Mouse (Mus musculus) adrenal gland, postnatal 4 days (tissue): ENCODE measurements around the gene Alx1. TPM values are rescaled to one million over a fixed set of nuclear protein-coding genes. Genes with fewer than 3 reads are reported as not detected.

ENCODE experiments used
- DNase-seq, 2 experiments: peaks; one replicate each; pipeline ENCODE4 v3.0.0; 2021 to 2022; ENCODE audit warnings: low spot score in 2 of 2, mixed read lengths in 2 of 2
- long read RNA-seq, 2 experiments: library from polyadenylated mRNA; stranded (forward); transcript quantifications; one replicate each; pipeline ENCODE4 v2.0.0; 2021
- total RNA-seq, 2 experiments: library from RNA; stranded (reverse); gene quantifications; 2 replicates each; pipeline ENCODE4 v1.2.3; 2021

Alx1 gene
- 1 to 10 TPM in 1 of 2 experiments, under 1 TPM in 1; 0.31 to 4.7 TPM for total RNA-seq
- long read RNA-seq, experiment 1: 0 reads
- long read RNA-seq, experiment 2, partial matches to known transcripts: 5 of 7 reads
- long read RNA-seq, experiment 2, other reads (novel, unspliced or antisense): 0 of 7 reads

DNA sequence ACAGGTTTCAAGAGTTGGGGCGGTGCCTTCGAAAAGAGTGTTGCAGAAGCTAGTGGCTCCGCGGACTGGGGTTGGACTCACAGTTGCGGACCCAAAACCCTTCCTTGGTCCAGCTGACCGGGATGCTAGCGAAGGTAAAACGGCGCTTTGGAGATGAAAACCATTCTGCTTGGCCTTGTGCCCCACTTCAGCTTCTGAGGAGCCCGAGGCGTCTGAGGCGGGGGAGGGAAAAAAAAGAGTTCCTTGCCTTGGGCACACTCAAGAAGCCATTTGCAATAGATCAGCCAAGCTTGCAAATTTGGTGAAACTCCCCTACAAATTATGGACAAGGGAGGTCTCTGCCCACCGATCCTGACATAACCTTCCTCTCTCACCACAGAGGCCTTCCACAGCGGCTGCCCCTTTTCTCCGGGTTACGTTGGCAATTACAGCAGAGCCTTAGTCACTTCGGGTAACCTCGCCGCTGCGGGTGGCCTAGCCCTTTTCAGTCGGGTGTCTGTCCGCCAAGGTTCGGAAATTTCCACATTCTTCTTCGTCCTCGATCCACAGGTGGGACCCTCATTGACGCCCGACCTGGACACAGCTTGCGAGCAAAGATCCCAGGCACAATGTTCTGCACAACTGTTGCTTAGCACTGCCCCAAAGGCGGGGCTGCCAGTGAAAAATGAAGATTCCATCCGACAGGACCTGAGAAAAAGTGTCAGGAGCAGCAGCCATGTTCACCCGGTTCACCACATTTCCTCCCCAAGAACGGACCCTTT lies at the start of gene Alx1:
Alx1 (minus strand) TSS at position 486 of the 761 bp plus-strand sequence.
- DNase-seq: no peak

DNA sequence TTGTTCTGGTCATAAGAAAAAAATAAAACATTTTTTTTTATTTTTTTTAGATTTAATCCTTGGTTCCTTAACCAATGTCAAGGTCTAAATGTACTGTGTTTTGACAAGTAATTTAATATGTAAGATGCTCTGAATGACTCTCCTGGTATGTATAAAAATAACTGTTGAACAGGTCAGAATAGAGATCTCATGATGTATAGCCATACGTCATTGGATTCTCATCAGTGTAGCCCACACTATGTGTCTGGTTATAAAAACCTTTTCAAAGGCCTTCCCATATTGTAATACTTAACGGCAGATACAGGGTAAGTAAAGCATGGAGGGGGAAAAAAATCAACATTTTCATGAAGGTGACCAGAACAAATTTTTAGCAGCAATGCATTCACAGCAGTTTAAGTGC lies 19.6 kb upstream of the Alx1 start:
- no peak for DNase-seq

GRCm38 (mm10) chr10:103046623-103047022 lies 16.6 kb upstream of the Alx1 start:
- DNase-seq: no peak

DNA sequence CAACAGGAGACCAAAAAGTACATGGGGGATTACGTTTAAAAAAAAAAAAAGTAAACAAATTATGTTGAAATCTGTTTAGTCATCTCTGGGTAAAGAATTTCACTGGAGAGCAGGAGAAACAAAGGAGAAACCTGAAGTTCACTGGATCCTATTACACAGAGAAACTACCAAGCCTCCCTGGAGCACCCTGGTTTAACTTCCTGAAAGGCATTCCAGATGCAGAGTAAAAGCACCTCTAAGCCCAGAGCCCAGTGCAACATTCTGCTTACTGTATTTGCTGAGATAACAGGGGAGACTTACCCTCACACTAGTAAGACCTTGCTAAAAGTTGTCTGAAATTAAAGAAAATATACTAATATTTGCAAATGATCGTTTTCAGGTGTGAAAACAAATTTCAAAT lies 15.0 kb upstream of the Alx1 start:
- no peak for DNase-seq

GRCm38 (mm10) chr10:103035002-103035640 lies 5.1 kb upstream of the Alx1 start:
- no peak for DNase-seq

- DNase-seq: no peak
Observed at GRCm38 (mm10) chr10:103030931-103031330, 916 bp upstream of the Alx1 start.

- no peak for DNase-seq
Observed at GRCm38 (mm10) chr10:103029132-103029729, 784 bp downstream of the Alx1 start.

DNA sequence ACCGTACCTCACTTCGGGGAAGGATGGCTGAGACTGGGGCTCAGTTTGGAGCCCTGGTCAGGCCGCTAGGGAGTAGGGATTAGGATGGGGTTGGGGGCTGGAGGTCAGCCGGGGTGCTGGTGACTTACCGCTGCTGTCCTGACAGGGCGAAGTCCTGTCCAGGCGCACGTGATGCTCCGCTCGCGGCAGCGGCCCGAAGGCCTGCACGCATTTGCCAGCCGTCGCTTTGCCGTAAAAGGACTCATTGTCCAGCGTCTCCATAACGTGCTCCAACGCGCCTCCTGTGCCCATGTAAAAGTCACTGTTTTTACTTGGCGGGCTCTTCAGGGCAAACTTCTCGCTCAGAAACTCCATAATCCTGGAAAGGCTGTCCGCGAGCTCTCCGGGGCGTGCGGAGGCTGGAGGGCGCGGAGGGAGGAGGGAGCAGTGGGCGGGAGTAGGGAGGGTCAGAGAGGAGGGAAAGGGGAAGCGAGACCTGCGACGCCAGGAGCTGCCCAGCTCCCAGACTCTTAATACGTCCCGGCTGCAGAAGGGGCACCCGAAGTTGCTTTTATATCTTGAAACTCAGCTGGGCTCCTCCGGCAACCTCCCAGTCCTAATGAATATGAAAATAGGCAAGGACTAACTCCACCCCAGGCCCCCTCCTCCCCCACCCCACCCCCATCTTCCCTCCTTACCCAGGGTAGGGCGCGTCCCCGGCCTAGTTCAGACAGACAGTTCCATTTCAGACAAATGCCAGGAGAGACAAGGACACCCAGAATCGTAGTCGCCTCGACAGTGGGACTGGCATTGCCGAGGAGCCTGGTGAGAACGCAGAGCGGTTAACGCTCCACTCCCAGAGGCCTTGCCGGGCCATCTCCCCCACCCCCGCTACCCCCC lies 1.5 kb downstream of the Alx1 start:
- no peak for DNase-seq

DNA sequence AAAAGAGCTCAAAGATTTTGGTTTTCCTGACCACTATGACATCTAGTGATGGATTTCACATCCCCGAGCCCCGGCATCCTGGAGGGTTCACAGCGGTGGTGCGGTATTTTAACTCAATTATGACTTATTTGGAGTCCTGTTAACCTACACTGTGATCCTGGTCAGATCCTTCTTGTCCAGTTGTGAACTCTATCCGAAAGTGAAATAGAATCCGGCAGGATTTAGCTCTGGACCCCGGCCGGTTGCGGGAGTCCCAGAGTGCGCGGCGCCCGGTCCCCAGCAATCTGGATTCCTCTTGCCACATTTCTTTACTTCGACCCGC lies 2.1 kb downstream of the Alx1 start:
- DNase-seq: no peak

DNA sequence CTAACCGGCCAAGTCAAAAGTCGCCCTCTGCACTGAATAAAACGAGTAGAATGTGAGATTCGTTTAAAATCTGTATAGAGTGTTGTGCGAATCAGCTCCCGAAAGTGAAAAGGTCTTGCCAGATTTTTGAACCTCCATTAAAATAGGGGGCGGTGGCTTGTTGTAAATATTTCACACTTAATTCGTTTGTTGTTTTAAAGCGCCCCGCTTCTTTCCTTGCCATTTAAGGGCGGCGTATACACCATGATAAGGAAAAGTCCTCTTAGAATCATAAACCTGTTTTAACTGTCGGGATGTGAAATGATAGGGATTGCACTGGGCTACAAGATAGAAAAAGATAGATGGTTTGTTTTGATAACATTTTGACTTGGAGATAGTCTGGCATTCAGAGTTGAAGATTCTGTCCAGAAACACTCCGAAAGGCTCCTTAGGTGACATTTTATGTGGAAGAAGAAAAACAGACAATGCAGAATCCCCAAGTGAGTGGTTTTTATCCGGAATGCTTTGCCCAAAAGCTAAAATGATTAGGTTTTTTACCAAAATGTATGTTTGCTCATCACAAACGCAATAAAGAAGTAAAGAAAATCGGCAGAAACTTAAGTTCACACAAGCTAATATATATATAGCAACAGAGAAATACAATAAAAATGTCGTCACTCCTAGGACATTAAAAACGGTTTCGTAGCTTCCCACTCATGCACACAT lies 2.6 kb downstream of the Alx1 start:
- no peak for DNase-seq

DNA sequence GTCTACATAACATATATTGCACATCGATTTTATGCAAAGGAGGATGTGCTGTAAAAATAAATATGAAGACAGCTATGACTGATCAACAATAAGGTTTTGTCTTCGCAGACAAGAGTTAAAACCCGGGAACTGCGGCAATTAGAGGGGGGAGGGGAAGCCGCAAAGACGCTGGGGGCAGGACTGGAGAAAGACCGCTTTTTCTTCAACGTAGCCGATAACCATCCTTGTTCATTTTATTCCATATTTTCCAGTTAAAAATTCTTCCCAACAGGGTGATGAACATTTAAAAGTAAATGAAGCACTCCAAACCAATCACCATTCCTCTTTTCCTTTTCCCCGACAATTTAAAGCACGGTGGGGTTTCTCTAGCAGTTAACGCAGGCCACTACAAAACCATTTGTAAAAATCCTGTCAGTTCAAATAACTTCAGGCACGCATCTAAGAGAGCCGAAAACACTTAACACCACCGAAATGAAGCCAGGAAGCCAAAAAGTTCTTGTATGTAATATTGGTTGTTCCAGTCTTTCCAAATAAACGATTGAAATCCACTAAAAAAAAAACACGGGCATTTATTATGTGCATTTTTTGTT lies 3.3 kb downstream of the Alx1 start:
- no peak for DNase-seq

GRCm38 (mm10) chr10:103002556-103002955 lies 27.5 kb downstream of the Alx1 start:
- DNase-seq: no peak

DNA sequence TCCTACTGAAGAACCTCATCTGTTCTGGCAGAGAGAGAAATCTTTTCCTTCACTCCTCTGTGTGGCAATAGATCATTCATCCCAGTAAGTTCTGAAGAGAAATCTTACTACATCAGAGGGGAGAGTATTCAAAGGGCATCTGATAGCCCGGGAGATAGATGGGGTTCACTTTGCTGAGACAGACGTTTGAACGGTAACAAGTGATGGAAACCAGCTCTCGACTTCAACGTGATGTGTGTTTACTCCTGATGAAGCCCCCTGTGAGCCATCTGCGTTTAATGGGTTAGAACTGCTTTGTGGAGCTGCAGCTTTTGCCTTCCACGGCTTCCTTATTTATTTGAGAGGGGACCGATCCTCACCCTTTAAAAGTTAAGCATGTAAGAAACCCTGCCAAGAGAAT lies 29.1 kb downstream of the Alx1 start:
- no peak for DNase-seq

DNA sequence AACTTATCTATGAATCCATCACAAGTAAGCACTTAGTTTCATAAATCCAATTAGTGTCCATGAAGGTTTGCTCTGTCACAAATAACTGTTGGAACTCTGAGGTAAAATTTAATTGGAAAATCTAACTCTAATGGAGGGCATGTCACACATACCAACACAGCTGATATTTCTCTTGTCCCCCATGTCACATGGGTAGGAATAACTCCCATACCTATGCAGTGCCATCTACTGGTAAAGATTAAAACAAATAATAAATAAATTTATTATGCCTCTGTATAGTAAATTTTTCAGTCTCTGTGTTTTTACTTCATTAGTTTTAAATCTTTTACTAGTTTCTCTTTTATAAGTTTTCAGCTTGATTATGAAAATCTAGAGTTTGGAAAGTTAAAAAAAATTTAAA lies 30.4 kb downstream of the Alx1 start:
- no peak for DNase-seq

GRCm38 (mm10) chr10:102975106-102975505 lies 54.9 kb downstream of the Alx1 start:
- DNase-seq: no peak

- no peak for DNase-seq
Observed at GRCm38 (mm10) chr10:102959602-102960001, 70.4 kb downstream of the Alx1 start.
